Mouse (Mus musculus) heart, adult 10 weeks (tissue): Measurements from ENCODE around the gene Begain. TPM values are rescaled to one million over a fixed set of nuclear protein-coding genes. Genes with fewer than 3 reads are reported as not detected.

ENCODE experiments used
- polyA plus RNA-seq: library from polyadenylated mRNA; stranded (reverse); fragments of 350-450 nt; fragmentation: Illumina TruSeq; extraction: RNeasy Lipid Tissue Mini Kit (QIAGEN cat#74804); gene quantifications from one replicate; pipeline ENCODE4 v1.2.3, GENCODE M21; 2014; ENCODE audit warnings: low read depth, low replicate concordance

Gene Begain
- polyA plus RNA-seq: 0.31 TPM

DNA sequence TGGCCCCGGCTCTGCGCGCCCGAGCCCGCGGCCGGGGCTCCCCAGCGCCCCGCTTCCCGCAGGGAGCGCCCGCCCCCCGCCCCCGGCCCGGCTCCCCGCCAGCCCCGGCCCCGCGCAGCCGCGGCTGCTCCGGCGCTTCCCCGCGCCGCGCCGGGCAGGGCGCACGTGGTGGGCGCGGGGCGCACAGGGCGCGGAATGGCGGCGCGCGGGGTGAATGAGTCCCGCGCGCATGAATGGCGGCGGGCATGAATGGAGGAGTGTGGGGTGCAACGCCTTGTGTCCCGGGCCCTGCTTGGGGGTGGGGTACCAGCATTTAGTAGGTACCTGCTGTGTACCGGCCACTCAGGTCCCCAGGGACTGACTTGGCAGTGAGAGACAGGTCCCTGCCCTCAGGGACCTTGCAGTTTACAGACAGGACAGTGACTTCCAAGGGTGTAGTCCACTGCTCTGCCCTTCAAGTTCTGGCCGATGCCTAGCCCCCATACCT lies at the start of gene Begain:
TSS of gene Begain (minus strand) at position 51 of the 487 bp plus-strand sequence.

Other genes starting within 250 kb of the Begain start
- 10.8 TPM for gene Slc25a29, start 232.3 kb downstream of the Begain start, polyA plus RNA-seq
- 15.0 TPM for gene Slc25a47, start 232.2 kb downstream of the Begain start, polyA plus RNA-seq
- gene Wdr25, start 174.6 kb downstream of the Begain start, polyA plus RNA-seq: 7.3 TPM
- 33.8 TPM for gene Wars, start 174.0 kb downstream of the Begain start, polyA plus RNA-seq